Mouse (Mus musculus) kidney, embryonic 16.5 days (tissue): ENCODE measurements around the gene Ak2. TPM values are rescaled to one million over a fixed set of nuclear protein-coding genes. Genes with fewer than 3 reads are reported as not detected.

Experiments
- ATAC-seq: fragments of 200-750 bp; cut with Nextera tagmentation; 2 replicates; pipeline ENCODE4 v1.8.0; 2017; ENCODE audit warnings: moderate TSS enrichment; ENCODE audit not compliant: low FRiP score, low TSS enrichment
- H3K27ac ChIP-seq: fragments of 300-500 bp; sonication (generic); 2 replicates; pipeline ENCODE4 v1.5.1; 2014; ENCODE audit warnings: low read length
- H3K27me3 ChIP-seq: fragments of 300-500 bp; sonication (generic); 2 replicates; pipeline ENCODE4 v1.6.1; 2014; ENCODE audit warnings: low read length, control low read depth, mixed read lengths; ENCODE audit not compliant: insufficient read depth
- H3K36me3 ChIP-seq: fragments of 300-500 bp; sonication (generic); 2 replicates; pipeline ENCODE4 v1.6.1; 2014; ENCODE audit warnings: low read length, control low read depth, mixed read lengths; ENCODE audit not compliant: insufficient read depth
- H3K4me1 ChIP-seq: fragments of 300-500 bp; sonication (generic); 2 replicates; pipeline ENCODE4 v1.6.1; 2014; ENCODE audit warnings: low read length, control low read depth, mixed read lengths; ENCODE audit not compliant: insufficient read depth
- H3K4me2 ChIP-seq: fragments of 300-500 bp; sonication (generic); replicated peaks from 2 replicates; pipeline ENCODE4 v1.6.1; 2014; ENCODE audit warnings: low read depth, low read length
- H3K4me3 ChIP-seq: fragments of 300-500 bp; sonication (generic); 2 replicates; pipeline ENCODE4 v1.5.1; 2014; ENCODE audit warnings: mild to moderate bottlenecking, low read length
- H3K9ac ChIP-seq: fragments of 300-500 bp; sonication (generic); replicated peaks from 2 replicates; pipeline ENCODE4 v1.6.1; 2014; ENCODE audit warnings: low read length
- H3K9me3 ChIP-seq: fragments of 300-500 bp; sonication (generic); 2 replicates; pipeline ENCODE4 v1.6.1; 2016; ENCODE audit warnings: low read length, control low read depth
- WGBS: fragments of 180-500 bp; shearing (Covaris S2); extraction: QIAGEN DNeasy Blood & Tissue Kit; methylation state at CpG from one replicate; pipeline ENCODE4 v1.1.7; 2014; 5-methylcytosine and 5-hydroxymethylcytosine counted together
- polyA plus RNA-seq: library from polyadenylated mRNA; unstranded; fragments of >200 nt; fragmentation: Nextera tagmentation; extraction: Ambion mirVana; gene quantifications from 2 replicates; pipeline ENCODE4 v1.2.1, GENCODE M21; 2015

Gene Ak2
- polyA plus RNA-seq, 1 experiment from 2014 or later = 238 TPM

- Histone ChIP-seq H3K27me3 (no peaks in the 10 kb centered on the region), H3K4me1 (0 out of 2 replicates have a peak, but pooled peaks cover 4% of the 10 kb centered on the region), H3K27ac (no peak overlapping the region), H3K9me3 (no peaks in the 10 kb centered on the region), H3K4me3 (no peak overlapping the region), H3K4me2 (no peak overlapping the region), H3K36me3 (peaks cover 68% of the 10 kb centered on the region), H3K9ac (no peak overlapping the region)
- ATAC-seq = no peak
- 87% methylated on average over 8 of the region's 8 CpGs for WGBS
These were observed 12.0 kb downstream of the Ak2 start for GRCm38 (mm10) chr4:129003720-129004119.

- no peak overlapping the region for H3K9ac ChIP-seq
- no peak for ATAC-seq
- H3K4me1 ChIP-seq = peaks cover 16% of the 10 kb centered on the region; the same call in 1 of the 2 replicates
These were observed 16.3 kb downstream of the Ak2 start for GRCm38 (mm10) chr4:129008006-129008519.

DNA sequence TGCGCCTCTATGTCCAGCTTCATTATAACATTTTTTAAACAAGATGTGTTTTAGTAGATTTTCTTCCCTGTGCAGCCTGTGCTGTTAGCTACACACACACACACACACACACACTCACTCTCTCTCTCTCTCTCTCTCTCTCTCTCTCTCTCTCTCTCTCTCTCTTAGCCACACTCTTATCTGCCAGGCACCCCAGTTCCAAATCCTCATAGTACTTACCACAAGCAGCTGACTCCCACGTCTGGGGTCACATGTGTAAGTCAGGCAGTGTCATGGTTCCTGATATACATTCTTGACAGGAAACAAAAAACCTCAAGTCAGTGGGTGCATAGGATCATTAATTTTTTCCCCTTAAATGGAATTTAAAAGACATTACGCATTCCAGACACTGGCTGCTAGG lies 16.9 kb downstream of the Ak2 start:
- no peak overlapping the region for H3K4me2 ChIP-seq
- no peaks in the 10 kb centered on the region for H3K9me3 ChIP-seq
- no peak overlapping the region for H3K27ac ChIP-seq
- peaks cover 37% of the 10 kb centered on the region for H3K36me3 ChIP-seq
- no peak overlapping the region for H3K9ac ChIP-seq
- H3K4me1 ChIP-seq = peaks cover 19% of the 10 kb centered on the region
- no peak overlapping the region for H3K4me3 ChIP-seq
- H3K27me3 ChIP-seq = no peaks in the 10 kb centered on the region
- WGBS = 54% methylated on average over 3 of the region's 3 CpGs
- ATAC-seq = no peak

More at GRCm38 (mm10) chr4:129008006-129008519, 16.3 kb downstream of the Ak2 start:
- peaks cover 43% of the 10 kb centered on the region for H3K36me3 ChIP-seq
- H3K9me3 ChIP-seq = no peaks in the 10 kb centered on the region
- H3K4me3 ChIP-seq = no peak overlapping the region
- 78% methylated on average over 12 of the region's 12 CpGs for WGBS
- H3K4me2 ChIP-seq = no peak overlapping the region
- H3K27me3 ChIP-seq = no peaks in the 10 kb centered on the region
- H3K27ac ChIP-seq = no peak overlapping the region

- H3K27ac ChIP-seq = peak overlapping the region; percentile 39
- 26% methylated on average over 5 of the region's 5 CpGs for WGBS
- no peak overlapping the region for H3K9ac ChIP-seq
- no peaks in the 10 kb centered on the region for H3K27me3 ChIP-seq
- H3K4me1 ChIP-seq = peaks cover 19% of the 10 kb centered on the region
- H3K4me2 ChIP-seq = no peak overlapping the region
- peaks cover 34% of the 10 kb centered on the region for H3K36me3 ChIP-seq
- H3K9me3 ChIP-seq = no peaks in the 10 kb centered on the region
- no peak overlapping the region for H3K4me3 ChIP-seq
- peak; percentile 62; the same call in 1 of the 2 replicates for ATAC-seq
These were observed 17.8 kb downstream of the Ak2 start for GRCm38 (mm10) chr4:129009521-129009920.

- H3K27ac ChIP-seq = no peak overlapping the region
These were observed 19.9 kb downstream of the Ak2 start for GRCm38 (mm10) chr4:129011604-129012121.

GRCm38 (mm10) chr4:129013151-129013864 lies 21.6 kb downstream of the Ak2 start:
- Histone ChIP-seq H3K36me3 (peaks cover 12% of the 10 kb centered on the region; the same call in 1 of the 2 replicates), H3K4me2 (no peak overlapping the region), H3K9me3 (no peaks in the 10 kb centered on the region), H3K4me3 (no peak overlapping the region), H3K27me3 (no peaks in the 10 kb centered on the region), H3K4me1 (peaks cover 30% of the 10 kb centered on the region), H3K27ac (no peak overlapping the region), H3K9ac (no peak overlapping the region)
- 48% methylated on average over 10 of the region's 10 CpGs for WGBS
- ATAC-seq = no peak

More at GRCm38 (mm10) chr4:129011604-129012121, 19.9 kb downstream of the Ak2 start:
- H3K4me1 ChIP-seq = peaks cover 30% of the 10 kb centered on the region
- peaks cover 23% of the 10 kb centered on the region for H3K36me3 ChIP-seq
- no peaks in the 10 kb centered on the region for H3K9me3 ChIP-seq
- H3K9ac ChIP-seq = no peak overlapping the region
- WGBS = 58% methylated on average over 15 of the region's 15 CpGs
- H3K27me3 ChIP-seq = no peaks in the 10 kb centered on the region
- no peak for ATAC-seq
- no peak overlapping the region for H3K4me2 ChIP-seq
- no peak overlapping the region for H3K4me3 ChIP-seq

GRCm38 (mm10) chr4:129016329-129016728 lies 24.6 kb downstream of the Ak2 start:
- H3K36me3 ChIP-seq = no peaks in the 10 kb centered on the region
- no peak for ATAC-seq
- H3K4me1 ChIP-seq = peaks cover 24% of the 10 kb centered on the region
- no peak overlapping the region for H3K4me2 ChIP-seq
- no peaks in the 10 kb centered on the region for H3K9me3 ChIP-seq
- no peaks in the 10 kb centered on the region for H3K27me3 ChIP-seq
- H3K27ac ChIP-seq = no peak overlapping the region
- WGBS = 31% methylated on average over 4 of the region's 4 CpGs
- no peak overlapping the region for H3K4me3 ChIP-seq
- no peak overlapping the region for H3K9ac ChIP-seq

GRCm38 (mm10) chr4:129017150-129017549 lies 25.4 kb downstream of the Ak2 start:
- H3K9ac ChIP-seq = no peak overlapping the region
- 83% methylated on average over 10 of the region's 10 CpGs for WGBS
- H3K4me2 ChIP-seq = no peak overlapping the region
- no peak overlapping the region for H3K27ac ChIP-seq
- H3K4me1 ChIP-seq = peaks cover 20% of the 10 kb centered on the region
- no peak overlapping the region for H3K4me3 ChIP-seq
- no peak for ATAC-seq
- H3K27me3 ChIP-seq = no peaks in the 10 kb centered on the region
- no peaks in the 10 kb centered on the region for H3K9me3 ChIP-seq
- no peaks in the 10 kb centered on the region for H3K36me3 ChIP-seq

DNA sequence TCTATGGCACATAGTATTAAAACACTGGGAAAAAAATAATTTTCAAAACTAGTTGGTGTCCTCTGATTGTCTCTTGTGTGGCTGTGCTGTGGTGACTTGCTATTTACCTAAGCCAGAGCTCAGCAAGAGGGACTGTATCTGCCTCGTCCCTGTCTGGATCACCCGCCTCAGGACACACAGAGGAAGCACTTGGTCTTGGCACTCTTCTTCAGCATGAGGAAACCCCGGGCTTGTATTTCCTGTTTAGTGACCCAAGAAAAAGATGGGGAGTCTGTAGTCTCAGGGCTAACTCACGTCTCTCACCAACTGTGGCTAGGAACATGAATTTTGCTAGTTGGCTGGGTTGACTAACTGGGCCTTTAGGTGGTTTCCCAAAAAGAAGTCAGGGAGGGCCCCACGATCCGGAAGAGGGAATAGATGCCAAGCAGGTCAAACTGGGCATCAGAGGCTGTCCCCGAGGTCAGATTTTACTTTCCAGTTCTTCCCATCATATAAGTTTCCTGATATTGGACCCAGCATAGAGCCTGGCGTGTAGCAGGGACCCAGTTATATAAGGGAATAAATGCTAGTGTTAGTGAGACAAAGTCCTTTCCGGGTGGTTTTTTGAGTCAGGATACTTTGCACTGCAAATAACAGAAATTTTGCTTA lies 27.2 kb downstream of the Ak2 start:
- 70% methylated on average over 9 of the region's 9 CpGs for WGBS
- no peaks in the 10 kb centered on the region for H3K36me3 ChIP-seq

More for the DNA sequence above, 27.2 kb downstream of the Ak2 start:
- Histone ChIP-seq H3K27me3 (no peaks in the 10 kb centered on the region), H3K4me2 (no peak overlapping the region), H3K27ac (no peak overlapping the region), H3K4me1 (peaks cover 17% of the 10 kb centered on the region; the same call in 1 of the 2 replicates), H3K9ac (no peak overlapping the region), H3K4me3 (no peak overlapping the region), H3K9me3 (no peaks in the 10 kb centered on the region)
- ATAC-seq = no peak
